14 mouse cellular contexts compared by ENCODE assay signal in genomic region chr6:134048965-134049364, GRCm38 (mm10).
"Had no signal": no experiment of that assay in that cellular context is flagged by ENCODE, and none has a peak within 500 bp of the region (broad histone marks: within the 10 kb centered on the region; RNA-seq: fewer than 3 reads in every experiment).

No protein-coding gene starts in this region.

- H3K27ac ChIP-seq: layer of hippocampus, adult 2 months; limb, embryonic 10.5 days; liver, embryonic 15.5 days; midbrain, embryonic 10.5 days; neural tube, embryonic 12.5 days had no signal

- ATAC-seq: lung, postnatal 0 days had no signal

- H3K4me3 ChIP-seq: layer of hippocampus, adult 2 months; limb, embryonic 10.5 days; liver, embryonic 15.5 days; midbrain, embryonic 10.5 days; neural tube, embryonic 12.5 days had no signal

- DNase-seq: kidney, adult 11 months; kidney, postnatal 10 days; kidney, postnatal 4 days; lung, adult 2 months; midbrain, embryonic 14.5 days; retina, postnatal 1 day; right cerebral cortex, postnatal 4 days; spleen, adult 18-20 months had no signal
